Mouse (Mus musculus): ENCODE data around the gene Ptpra. TPM values are rescaled to one million over a fixed set of nuclear protein-coding genes. Genes with fewer than 3 reads are reported as not detected.
A peak's percentile ranks its signal among the peaks of the same experiment; 100 is the strongest.

The Ptpra gene
- polyA plus RNA-seq, 1 experiment: 57.9 TPM

DNA sequence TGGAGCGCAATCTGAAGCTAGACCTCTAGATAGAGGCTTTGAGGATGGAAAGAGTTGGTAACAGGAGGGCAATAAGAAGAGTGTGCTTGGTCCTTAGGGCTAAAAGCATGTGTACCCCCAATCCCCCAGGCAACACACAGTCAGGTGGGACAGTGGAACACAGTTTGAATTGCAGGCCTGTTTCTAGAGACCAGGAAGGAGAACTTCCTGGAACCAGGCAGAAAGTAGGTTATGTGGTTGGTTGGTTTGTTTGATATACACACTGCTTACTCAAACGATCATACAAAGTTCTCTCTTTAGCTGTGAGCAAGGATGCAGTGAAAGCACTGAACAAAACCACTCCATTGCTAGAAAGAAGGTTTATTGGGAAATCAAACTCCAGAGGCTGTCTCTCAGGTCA is 82.1 kb downstream of the Ptpra start:
- Histone ChIP-seq H3K36me3 (ENCODE audit: control insufficient read depth, insufficient read depth) (peaks cover 53% of the 10 kb centered on the region), H3K27me3 (ENCODE audit: control insufficient read depth, insufficient read depth, insufficient read length) (no peaks in the 10 kb centered on the region), H3ac (ENCODE audit: control insufficient read depth, insufficient read length) (no peak overlapping the region), H3K79me2 (ENCODE audit: control insufficient read depth, insufficient read depth) (no peaks in the 10 kb centered on the region), H3K4me3 (no peak overlapping the region), H3K4me2 (ENCODE audit: low read depth) (no peak overlapping the region)
- TF ChIP-seq REST (IDR thresholded peaks at IDR 0.05; ENCODE audit: insufficient read depth, insufficient read length): no peak
- TF ChIP-seq USF1 (IDR thresholded peaks at IDR 0.05; ENCODE audit: low read depth): no peak
- TF ChIP-seq SRF (IDR thresholded peaks at IDR 0.05; ENCODE audit: control insufficient read depth, insufficient read length, low read depth): no peak
- no peak for TF ChIP-seq MYOD1 (IDR thresholded peaks at IDR 0.05; ENCODE audit: control insufficient read depth in 1 of 3, insufficient read length in 2 of 3, low read depth in 2 of 3)
- no peak for TF ChIP-seq MAX (IDR thresholded peaks at IDR 0.05; ENCODE audit: low read depth)
- TF ChIP-seq E2F4 (IDR thresholded peaks at IDR 0.05; ENCODE audit: insufficient read depth): no peak

- Histone ChIP-seq H3K4me2 (ENCODE audit: low read depth) (no peak overlapping the region), H3K79me2 (ENCODE audit: control insufficient read depth, insufficient read depth) (no peaks in the 10 kb centered on the region), H3K27me3 (ENCODE audit: control insufficient read depth, insufficient read depth, insufficient read length) (no peaks in the 10 kb centered on the region), H3ac (ENCODE audit: control insufficient read depth, insufficient read length) (no peak overlapping the region), H3K4me3 (no peak overlapping the region), H3K36me3 (ENCODE audit: control insufficient read depth, insufficient read depth) (peaks cover 64% of the 10 kb centered on the region)
- no peak for TF ChIP-seq MYOG (IDR thresholded peaks at IDR 0.05; ENCODE audit: control insufficient read depth in 1 of 3, insufficient read depth in 1 of 3, insufficient read length in 2 of 3, low read depth in 2 of 3)
- TF ChIP-seq REST (IDR thresholded peaks at IDR 0.05; ENCODE audit: insufficient read depth, insufficient read length): no peak
- no peak for TF ChIP-seq SRF (IDR thresholded peaks at IDR 0.05; ENCODE audit: control insufficient read depth, insufficient read length, low read depth)
- no peak for TF ChIP-seq E2F4 (IDR thresholded peaks at IDR 0.05; ENCODE audit: insufficient read depth)
- TF ChIP-seq TCF3 (IDR thresholded peaks at IDR 0.05; ENCODE audit: insufficient read length, low read depth): no peak
- no peak for TF ChIP-seq POLR2AphosphoS2 (IDR thresholded peaks at IDR 0.05; ENCODE audit: insufficient read length, low read depth)
- no peak for TF ChIP-seq MAX (IDR thresholded peaks at IDR 0.05; ENCODE audit: low read depth)
- no peak for TF ChIP-seq TCF12 (IDR thresholded peaks at IDR 0.05; ENCODE audit: insufficient read depth, poor library complexity, severe bottlenecking)
- no peak for TF ChIP-seq CEBPB (IDR thresholded peaks at IDR 0.05; ENCODE audit: insufficient read depth, poor library complexity, severe bottlenecking)
- TF ChIP-seq POLR2A (IDR thresholded peaks at IDR 0.05; ENCODE audit: insufficient read length, low read depth): no peak
- TF ChIP-seq USF1 (IDR thresholded peaks at IDR 0.05; ENCODE audit: low read depth): no peak
- no peak for TF ChIP-seq MYOD1 (IDR thresholded peaks at IDR 0.05; ENCODE audit: control insufficient read depth in 1 of 3, insufficient read length in 2 of 3, low read depth in 2 of 3)
These were observed 84.9 kb downstream of the Ptpra start for GRCm38 (mm10) chr2:130535017-130535416.

GRCm38 (mm10) chr2:130536890-130537289 is 86.8 kb downstream of the Ptpra start:
- Histone ChIP-seq H3ac (ENCODE audit: control insufficient read depth, insufficient read length) (no peak overlapping the region), H3K79me2 (ENCODE audit: control insufficient read depth, insufficient read depth) (no peaks in the 10 kb centered on the region), H3K4me2 (ENCODE audit: low read depth) (no peak overlapping the region), H3K27me3 (ENCODE audit: control insufficient read depth, insufficient read depth, insufficient read length) (no peaks in the 10 kb centered on the region), H3K4me3 (no peak overlapping the region), H3K36me3 (ENCODE audit: control insufficient read depth, insufficient read depth) (peaks cover 64% of the 10 kb centered on the region)
- TF ChIP-seq TCF12 (IDR thresholded peaks at IDR 0.05; ENCODE audit: insufficient read depth, poor library complexity, severe bottlenecking) (no peak), REST (IDR thresholded peaks at IDR 0.05; ENCODE audit: insufficient read depth, insufficient read length) (no peak), CEBPB (IDR thresholded peaks at IDR 0.05; ENCODE audit: insufficient read depth, poor library complexity, severe bottlenecking) (no peak), TCF3 (IDR thresholded peaks at IDR 0.05; ENCODE audit: insufficient read length, low read depth) (no peak), MYOG (IDR thresholded peaks at IDR 0.05; ENCODE audit: control insufficient read depth in 1 of 3, insufficient read depth in 1 of 3, insufficient read length in 2 of 3, low read depth in 2 of 3) (no peak)

GRCm38 (mm10) chr2:130538876-130539546 is 88.9 kb downstream of the Ptpra start:
- TF ChIP-seq POLR2AphosphoS2 (IDR thresholded peaks at IDR 0.05; ENCODE audit: insufficient read length, low read depth): no peak
- Histone ChIP-seq H3K4me3 (no peak overlapping the region), H3K36me3 (ENCODE audit: control insufficient read depth, insufficient read depth) (peaks cover 62% of the 10 kb centered on the region), H3K27me3 (ENCODE audit: control insufficient read depth, insufficient read depth, insufficient read length) (no peaks in the 10 kb centered on the region), H3ac (ENCODE audit: control insufficient read depth, insufficient read length) (no peak overlapping the region), H3K4me2 (ENCODE audit: low read depth) (no peak overlapping the region), H3K79me2 (ENCODE audit: control insufficient read depth, insufficient read depth) (no peaks in the 10 kb centered on the region)

DNA sequence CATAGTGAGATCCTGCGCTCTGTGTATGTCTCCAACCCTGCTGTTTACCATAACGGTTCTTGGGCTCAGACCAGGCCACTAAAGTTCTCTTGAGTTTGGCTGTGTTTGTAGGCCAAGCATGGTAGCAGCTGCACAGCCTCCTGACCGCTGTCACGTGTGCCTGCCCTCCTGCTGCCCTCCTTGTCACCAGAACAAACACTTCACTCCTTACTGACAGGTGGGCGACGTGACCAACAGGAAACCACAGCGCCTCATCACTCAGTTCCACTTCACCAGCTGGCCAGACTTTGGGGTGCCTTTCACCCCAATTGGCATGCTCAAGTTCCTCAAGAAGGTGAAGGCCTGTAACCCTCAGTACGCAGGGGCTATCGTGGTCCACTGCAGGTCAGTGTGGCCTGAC is 90.2 kb downstream of the Ptpra start:
- TF ChIP-seq MYOD1 (IDR thresholded peaks at IDR 0.05; ENCODE audit: control insufficient read depth in 1 of 3, insufficient read length in 2 of 3, low read depth in 2 of 3): peak in 1 of 3 experiments; percentile 36
- TF ChIP-seq USF1 (IDR thresholded peaks at IDR 0.05; ENCODE audit: low read depth): no peak
- TF ChIP-seq TCF3 (IDR thresholded peaks at IDR 0.05; ENCODE audit: insufficient read length, low read depth): no peak
- peak in 2 of 3 experiments; percentile 11 to 58 for TF ChIP-seq MYOG (IDR thresholded peaks at IDR 0.05; ENCODE audit: control insufficient read depth in 1 of 3, insufficient read depth in 1 of 3, insufficient read length in 2 of 3, low read depth in 2 of 3)
- TF ChIP-seq E2F4 (IDR thresholded peaks at IDR 0.05; ENCODE audit: insufficient read depth): no peak
- no peak for TF ChIP-seq POLR2AphosphoS2 (IDR thresholded peaks at IDR 0.05; ENCODE audit: insufficient read length, low read depth)
- no peak for TF ChIP-seq SRF (IDR thresholded peaks at IDR 0.05; ENCODE audit: control insufficient read depth, insufficient read length, low read depth)
- no peak overlapping the region for H3K4me2 ChIP-seq (ENCODE audit: low read depth)
- H3K79me2 ChIP-seq (ENCODE audit: control insufficient read depth, insufficient read depth): no peaks in the 10 kb centered on the region
- peaks cover 63% of the 10 kb centered on the region for H3K36me3 ChIP-seq (ENCODE audit: control insufficient read depth, insufficient read depth)
- H3K27me3 ChIP-seq (ENCODE audit: control insufficient read depth, insufficient read depth, insufficient read length): no peaks in the 10 kb centered on the region
- no peak overlapping the region for H3ac ChIP-seq (ENCODE audit: control insufficient read depth, insufficient read length)
- H3K4me3 ChIP-seq: no peak overlapping the region

Measured in myocyte (in vitro differentiated cells).